Mouse (Mus musculus): ENCODE measurements at regions not wholly inside any gene's neighbourhood (a gene's known extent, or its start where the extent isn't known, plus 50 kb on each side); places are given as distances from the start of the nearest gene placed in this dataset.
"Not testable (repeated sequence)": the region's sequence is repeated elsewhere in the genome, so short reads cannot be mapped to it uniquely, and the experiment has no call there.

DNA sequence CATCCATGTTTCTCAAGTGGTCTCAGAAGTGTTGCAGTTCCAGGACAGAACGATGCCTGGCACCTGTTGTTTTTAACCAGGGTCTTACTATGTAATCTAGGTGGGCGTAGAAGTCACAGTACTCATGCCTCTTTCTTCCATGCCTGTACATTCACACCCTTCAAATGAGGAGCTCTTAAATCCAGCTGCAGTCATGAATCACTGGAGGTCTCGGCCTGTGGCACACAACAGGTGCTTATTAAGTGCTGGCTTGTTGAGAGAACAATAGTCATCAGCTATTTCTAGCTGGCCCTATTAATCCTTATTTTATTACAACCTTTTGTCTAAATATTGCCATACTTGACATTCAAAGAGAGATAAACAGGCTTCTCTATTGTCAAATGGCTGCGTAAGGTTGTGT is 157.8 kb downstream of the Ube2e3 start:
- ATAC-seq: no peak

DNA sequence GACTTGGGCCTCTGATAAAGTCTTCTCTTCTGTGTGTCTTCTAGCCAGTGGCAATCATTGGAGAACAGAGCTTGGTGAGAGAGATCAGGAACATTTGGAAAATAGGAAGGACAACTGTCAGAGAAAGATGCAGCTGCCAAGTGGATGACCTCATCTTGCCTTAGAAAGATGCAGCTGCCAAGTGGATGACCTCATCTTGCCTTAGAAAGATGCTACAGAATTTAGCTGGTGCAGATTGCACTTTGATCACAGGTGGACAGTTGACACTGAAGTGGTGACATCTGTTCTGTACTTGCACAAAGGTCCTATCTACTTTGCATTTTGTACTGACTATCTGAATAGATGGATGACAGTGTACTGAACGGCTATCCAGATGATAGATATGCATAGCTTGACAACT is 163.1 kb downstream of the Ube2e3 start:
- ATAC-seq: no peak

DNA sequence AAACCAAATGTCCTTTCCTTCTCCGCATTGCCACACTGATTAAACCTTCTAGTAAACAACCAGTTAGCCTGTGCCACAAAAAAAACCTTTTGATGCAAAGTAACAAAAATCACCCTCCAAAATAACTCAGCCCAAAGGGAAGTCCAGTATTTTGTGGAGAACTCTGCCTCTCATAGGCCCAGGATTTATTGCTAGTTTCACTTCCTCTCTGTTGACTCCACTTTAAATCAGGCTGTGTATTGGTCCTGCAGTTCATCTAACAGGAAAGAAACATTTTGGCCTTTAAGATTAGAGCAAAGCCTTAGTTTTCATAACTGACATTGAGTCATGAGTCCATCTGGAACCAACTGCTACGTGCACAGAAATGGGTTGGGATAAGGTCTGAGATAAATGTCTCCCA is 168.4 kb downstream of the Ube2e3 start:
- ATAC-seq: peak; percentile 34

DNA sequence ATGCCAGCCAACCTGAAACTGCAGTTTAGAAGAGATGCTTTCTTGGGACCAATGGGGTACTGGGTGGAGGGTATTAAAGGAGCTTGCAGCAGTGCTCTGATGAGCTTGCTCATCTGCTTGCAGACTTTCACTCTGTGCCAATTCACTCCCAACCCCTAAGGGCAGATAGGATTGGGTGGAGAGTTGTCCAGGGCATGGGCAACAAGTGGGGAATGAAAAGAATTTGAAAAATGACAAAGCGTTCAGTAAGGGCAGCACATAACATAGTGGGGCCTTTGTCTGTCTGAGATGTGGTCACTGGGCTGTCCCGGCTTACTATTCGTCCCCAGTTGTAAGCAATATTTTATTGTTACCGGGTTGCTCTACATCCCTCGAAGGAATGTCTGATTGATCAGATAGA is 170.7 kb downstream of the Ube2e3 start:
- no peak for ATAC-seq

DNA sequence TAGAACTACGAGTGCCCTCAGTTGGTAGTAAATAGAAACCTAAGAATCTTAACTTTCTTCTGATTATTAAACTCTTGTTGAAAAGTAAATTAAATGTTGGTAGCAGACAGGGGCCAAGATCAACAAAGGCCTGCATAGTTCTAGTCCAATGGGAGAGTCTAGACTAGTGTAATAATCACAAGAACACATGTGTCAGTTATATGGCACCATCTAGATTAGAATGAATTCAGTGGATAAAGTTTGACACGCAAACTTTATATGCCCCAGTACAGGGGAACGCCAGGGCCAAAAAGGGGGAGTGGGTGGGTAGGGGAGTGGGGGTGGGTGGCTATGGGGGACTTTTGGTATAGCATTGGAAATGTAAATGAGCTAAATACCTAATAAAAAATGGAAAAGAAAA is 176.9 kb downstream of the Ube2e3 start:
- not testable (repeated sequence) for ATAC-seq

DNA sequence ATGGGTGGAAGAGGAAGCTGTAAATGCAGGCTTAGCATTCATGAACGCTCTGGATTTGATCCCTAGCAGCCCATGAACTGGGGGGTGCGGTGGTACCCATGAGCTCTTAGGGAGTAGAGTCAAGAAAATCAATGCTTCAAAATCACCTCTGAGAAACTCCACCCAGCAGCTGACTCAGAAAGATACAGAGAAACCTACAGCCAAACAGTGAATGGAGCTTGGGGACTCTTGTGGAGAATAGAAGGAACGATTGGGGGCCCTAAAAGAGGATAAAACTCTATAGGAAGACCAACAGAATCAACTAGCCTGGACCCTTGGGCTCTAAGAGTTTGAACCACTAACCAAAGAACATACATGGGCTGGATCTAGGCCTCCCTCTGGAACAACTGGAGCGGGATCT is 177.6 kb downstream of the Ube2e3 start:
- no peak for ATAC-seq

DNA sequence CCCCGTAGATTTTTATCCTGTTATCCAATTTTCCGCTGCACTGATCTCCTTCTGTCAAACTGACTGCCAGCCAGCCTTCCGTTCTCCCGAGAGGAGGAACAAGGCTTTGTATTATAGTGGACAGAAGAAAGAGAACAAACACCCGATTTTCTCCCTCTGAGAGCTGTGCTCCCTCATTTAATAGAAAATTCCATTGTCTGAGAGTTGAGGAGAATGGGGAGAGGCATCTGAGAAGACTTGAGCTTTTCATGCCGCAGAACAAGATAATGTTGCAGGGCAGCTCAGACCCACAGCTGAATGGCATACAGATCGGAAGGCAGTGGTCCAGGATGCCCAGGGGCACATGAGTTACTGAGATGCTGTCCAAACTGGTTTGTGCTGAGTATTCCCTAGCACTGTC is 180.1 kb downstream of the Ube2e3 start:
- ATAC-seq: no peak

DNA sequence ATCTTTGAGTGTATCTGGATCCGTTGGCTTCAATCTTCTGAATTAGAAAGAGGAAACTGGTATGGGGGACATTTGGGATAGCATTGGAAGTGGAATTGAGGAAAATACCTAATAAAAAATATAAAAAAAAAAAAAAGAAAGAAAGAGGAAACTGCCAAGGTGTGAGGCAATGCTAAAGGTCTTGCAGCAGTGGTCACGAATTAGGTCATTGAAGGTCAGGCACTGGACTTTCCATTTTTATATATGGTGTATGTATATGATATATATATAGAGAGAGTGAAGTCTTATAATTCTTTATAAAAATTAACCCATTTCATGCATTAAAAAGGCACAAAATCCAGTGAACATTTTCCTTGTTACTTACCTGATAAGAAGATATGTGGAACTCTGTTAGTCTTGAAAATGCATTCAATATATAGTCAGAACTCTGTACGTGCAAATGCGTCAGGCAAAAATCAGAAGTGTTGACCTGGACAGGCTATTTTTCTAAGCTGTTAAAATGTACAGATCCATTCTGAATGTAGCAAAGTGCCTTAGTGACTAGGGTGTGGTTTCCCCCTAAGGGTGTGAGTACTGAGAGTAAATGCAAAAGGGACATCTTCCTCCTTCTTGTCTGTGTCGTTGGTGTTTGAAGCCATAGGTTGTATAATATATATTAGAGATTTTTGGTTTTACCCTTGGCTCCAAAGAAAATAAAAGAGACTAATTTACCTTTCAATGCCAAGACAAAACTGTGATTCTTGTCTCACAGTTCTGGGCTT is 181.0 kb downstream of the Ube2e3 start:
- no peak for ATAC-seq

DNA sequence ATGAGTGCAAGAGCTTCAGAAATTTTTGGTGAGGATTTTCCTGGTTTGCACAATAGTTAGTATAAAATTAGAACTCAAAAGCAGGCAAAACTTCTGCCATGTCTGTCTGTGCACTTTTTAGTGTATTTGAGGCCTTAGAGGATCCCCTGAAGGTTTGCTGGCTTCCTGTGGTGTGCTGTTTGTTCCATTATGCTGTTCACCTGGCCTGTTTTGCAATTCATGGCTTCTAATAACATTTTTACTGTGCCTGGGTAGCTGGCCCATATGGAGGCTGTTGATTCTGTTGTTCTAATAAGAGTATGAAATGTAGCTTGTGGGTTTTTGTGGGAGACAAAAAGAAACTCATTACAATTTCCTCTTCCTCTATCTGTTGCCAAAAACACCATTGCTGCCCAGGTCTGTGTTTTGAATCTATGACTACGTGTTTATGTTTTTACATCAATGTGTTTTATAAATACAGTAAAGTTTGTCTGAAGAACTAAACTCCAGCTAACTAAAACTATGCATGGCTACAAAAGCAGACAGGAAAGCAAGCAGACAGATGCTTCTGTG is 182.6 kb downstream of the Ube2e3 start:
- peak; percentile 75 for ATAC-seq

DNA sequence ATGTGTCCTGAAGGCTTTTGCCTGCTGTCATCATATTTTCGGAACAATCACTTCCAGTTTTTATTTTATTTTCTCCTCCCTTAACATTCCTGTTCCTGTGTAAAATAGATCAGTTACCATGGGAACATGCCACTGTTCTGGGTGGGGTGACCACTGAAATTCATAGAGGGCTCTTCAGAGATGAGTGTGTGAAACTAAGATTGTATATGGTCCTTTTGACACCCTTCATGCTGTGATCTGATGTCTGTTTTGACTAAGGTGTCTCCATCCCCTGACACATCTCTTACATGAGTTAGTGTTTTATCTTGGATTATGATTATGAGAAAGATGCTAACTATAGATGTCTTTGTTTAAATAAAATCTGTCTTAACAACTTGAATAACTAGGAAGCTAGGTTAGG is 184.3 kb downstream of the Ube2e3 start:
- no peak for ATAC-seq

DNA sequence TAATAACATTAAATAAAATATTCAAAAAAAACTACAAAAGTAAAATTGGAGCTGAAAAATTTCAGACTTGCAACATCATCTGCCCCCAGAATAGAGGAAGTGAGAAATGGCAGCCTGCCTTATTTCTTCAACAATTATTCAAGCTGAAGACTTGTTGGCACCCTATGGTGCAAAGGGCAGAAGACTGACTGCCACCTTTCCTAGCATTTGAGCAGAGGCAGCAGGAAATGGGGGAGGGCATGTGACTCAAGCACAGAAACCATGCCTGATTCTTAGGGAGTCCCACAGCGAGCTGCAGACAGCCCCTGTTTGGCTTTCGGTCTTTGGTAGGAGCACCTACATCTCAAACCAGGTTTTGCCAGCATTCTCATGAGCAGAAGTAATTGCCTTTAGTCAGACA is 188.2 kb downstream of the Ube2e3 start:
- peak; percentile 82 for ATAC-seq

DNA sequence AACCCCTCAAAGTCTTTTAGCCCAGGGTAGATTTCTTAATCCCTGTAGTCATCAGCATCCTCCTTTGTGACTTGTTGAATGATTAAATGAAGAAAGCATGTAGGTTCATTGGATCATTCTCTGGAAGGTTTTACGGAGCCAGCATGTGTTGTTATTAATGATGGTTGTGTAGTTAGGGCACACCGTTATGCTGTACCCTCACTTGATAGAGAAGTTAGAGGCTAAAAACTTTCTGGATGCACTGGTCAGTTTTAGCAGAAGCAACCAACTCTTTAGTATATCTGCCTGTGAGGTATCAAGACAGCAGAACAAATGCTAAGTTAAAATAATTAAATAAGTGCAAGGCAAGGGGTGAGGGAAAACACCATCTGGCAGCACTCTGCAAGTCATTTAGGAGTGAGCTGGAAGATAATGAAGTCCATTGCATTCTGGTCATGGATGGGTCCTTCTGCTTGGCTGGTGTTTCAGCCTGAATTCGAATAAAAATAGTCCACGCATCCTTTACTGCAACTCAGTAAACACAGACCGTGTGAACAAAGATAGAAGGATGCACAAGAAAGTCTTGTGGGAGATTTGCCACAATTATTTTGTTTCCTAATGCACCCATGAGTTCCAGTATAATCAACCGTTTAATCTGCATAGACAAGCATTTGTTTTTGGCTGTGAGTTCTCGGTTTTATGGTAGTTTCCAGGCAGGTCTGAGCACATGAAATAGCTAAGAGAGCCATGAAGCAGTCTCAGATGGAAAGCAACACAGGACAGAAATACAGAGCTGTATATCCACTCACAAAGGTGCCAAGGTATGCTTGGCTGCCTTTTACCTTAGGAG is 191.4 kb downstream of the Ube2e3 start:
- no peak for ATAC-seq

DNA sequence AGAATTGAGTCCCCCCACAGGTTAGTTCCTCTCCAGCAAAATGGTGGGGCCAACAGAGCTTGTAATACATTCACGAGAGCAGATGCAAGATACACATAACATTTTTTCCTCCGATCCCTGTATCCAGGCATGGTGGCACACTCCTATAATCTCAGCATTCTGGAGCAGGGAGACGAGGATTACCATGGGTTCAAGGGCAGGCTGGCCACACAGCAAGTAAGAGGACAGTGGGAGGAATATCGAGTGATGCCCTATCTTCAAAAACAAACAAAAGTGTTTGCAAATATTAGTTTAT is 192.0 kb downstream of the Ube2e3 start:
- no peak for ATAC-seq

DNA sequence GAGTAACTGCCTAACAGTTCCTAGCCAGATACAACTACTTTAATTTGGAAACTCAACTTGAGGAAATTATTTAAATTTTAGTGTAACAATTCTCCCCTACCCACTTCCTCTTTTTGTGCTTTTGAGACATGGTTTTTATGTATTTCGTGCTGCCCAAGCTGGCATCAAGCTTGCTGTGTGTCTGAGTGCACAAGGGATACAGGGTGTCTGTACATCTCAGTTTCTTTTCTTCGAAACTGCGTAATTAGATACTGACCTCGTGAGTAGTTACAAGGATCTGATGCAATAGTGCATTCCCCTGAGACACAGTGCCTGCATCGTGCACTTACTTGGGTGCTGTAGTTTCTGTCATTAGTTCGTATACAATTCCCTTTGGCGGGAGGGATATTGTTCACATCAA is 192.4 kb downstream of the Ube2e3 start:
- peak; percentile 34 for ATAC-seq

DNA sequence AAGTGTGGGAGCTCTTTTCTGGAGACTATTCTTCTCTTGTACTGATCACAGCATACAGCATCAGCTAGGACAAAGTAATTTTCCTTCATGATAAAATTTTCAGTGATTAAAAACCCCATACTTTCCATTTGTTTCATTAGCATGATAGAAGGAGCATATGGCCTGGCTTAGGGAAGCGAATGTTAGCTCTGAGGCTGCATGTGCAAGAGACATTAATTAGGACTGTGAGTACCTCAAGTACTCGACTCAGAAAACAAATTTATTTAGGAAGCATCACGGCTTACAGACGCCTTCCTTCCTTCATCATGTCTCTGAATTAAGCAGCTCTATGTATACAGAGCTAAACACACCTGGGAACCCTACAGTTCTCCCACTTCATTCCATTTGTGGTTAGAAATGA is 193.6 kb upstream of the Itga4 start:
- no peak for ATAC-seq

DNA sequence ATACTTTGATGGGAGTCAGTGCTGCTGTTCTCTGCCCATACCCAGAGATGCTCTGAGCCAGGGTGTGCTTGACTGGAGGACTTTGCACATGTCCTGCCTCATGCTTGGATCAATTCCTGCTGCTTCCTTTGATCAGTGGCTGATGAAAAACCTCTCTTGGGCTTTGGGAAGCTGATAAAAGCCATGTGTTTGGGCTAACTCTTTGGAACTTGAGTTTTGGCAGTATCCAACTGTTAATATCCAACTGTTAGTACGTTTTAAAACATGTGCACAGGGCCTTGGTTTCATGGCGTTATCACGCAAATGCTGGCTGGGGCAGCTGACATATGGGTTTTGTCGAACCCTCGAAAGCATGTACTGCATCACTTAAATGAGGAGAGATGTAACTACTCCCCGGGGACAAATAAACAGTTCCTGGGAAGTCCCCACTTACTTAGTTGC is 193.0 kb upstream of the Itga4 start:
- no peak for ATAC-seq

DNA sequence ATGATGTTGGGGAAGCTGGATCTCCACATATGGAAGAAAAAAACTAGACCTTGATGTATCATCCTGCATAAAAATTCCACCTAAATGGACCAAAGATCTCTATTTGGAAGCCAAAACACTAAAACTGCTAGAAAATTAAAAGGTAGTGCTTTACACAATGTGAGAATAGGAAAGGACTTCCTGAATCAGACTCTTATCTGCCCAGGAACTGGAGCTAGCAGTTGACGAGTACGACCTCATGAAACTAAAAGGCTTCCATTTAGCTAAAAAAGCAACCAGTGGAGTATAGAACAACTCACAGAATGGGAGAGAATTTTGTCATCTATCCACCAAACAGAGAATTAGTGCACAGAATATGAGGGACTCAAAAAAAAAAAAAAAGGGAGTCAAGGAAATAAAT is 191.6 kb upstream of the Itga4 start:
- no peak for ATAC-seq

DNA sequence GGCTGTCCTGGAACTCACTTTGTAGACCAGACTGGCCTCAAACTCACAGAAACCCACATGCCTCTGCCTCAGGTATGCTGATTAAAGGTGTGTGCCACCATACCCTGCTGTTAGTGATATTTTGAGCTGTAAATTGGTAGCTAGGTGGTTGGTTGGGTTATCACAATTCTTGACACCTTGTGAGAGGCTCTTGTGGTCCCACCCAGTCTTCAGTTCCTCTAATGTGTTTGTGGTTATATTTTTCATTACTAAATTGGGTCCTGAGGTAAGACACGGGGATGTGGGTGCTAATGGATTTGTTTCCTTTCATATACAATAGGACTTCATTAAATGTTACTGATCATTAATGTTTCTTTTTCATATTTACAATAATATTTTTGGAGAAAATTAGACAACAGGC is 189.9 kb upstream of the Itga4 start:
- ATAC-seq: no peak

DNA sequence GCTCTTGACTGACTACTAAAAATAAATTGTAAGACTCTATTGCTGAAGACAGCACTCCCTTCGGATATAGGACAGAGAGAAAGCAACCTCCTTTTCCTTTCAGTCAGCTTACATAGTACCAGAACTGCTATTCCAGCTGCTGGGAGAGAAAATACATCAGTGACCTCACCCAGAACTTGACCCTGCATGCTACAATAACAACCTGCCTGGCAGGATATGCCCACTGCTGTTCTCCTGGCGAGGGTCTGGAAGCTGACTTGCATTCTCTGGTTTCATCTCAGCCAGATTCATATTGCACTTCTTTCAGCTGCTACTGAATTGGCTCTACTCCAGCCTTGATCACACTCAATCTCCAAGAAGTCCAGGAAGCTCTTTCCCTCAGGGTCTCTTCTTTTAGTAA is 179.1 kb upstream of the Itga4 start:
- no peak for ATAC-seq

DNA sequence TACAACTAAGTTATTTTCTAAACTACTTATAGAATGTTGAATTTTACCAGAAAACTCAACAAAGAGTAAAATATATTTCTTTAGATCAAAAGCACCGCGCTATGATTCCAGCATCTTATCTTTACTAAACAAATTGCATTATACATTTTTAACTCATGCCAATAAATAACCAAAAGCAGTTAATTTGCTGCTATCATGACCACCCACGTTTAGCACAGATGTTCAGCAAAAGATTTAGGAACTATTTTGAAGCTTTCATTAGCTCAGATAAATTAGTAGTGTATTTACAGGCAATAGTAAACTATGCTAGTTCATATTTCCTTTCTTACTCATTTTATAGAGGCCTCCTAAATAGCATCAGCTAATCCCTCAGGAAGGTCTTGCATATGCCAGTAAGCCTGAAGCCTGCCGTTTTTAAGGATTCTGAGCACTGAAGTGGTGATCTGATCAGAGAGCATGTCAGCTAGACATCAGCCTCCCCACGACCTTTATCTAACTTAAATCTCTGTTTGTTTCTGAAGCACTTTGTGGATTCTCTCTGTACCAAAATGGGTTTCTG is 176.3 kb upstream of the Itga4 start:
- no peak for ATAC-seq

DNA sequence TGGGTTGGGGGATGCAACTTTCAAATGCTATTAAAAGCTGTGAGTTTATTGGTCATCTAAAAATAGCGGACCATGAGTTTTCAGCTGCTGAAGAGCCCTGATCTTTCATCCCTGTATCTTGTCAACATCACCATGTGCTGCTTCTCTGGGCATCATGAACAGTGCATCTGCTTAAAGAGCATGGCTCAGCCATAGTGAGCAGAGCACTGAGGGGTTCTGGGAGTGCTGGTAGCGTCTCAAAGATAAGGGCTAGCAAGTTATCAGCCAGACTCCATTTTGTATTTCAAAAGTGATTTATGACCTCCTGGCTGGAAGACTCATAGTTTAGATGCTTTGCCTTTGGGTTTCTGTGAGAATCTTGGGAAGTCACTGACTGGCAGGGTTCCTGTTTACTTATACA is 173.5 kb upstream of the Itga4 start:
- no peak for ATAC-seq

DNA sequence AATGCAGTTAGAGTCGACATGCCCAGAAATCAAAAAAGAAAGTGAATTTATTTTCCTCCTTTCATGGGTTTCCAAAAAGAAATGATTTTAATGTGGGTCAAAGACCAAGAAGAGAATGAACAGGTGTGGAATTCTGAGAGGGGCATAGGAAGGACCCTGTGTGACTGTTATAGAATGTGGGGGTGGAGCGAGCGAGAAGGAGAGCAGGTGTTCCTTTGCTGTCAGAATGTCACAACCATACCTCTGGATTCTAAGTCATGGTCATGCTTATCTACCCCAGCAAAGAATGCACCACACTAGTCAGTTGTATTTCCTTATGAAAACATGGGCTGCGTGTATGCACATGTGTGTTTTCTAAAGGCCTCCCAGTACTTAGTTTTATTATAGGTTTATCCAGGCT is 168.9 kb upstream of the Itga4 start:
- no peak for ATAC-seq

DNA sequence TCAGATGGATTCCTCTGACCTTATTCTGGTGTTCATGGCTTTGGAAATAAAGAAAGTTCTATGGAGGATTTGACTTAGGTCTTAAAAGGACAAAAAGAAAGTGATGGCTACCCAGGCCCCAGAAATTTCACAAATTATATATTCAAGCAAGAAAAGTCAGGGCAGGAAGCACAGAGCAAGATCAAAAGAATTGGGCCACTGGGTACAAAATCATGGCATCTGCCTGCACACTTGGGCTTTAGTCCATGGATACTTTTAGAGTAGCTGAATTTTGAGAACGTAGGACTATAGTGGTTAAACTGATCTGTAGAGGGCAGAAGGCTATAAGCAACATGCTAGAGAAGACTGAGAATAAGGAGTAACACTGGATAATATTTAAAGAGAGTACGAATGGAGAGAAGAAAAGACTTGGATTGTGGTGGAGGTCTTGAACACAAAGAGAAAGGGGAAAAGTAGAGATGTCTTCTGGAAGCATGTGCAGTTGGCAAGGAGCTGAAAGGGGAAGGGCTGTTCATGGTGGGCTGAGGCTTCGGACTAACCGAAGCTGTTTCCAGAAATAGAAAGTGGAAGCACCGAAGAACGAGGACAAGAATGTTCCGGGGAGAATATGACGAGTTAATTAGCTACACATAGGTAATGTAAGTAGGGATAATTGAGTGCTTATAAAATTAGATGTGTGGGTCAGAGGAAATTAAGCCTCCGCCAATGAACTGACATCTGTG is 168.2 kb upstream of the Itga4 start:
- peak; percentile 64 for ATAC-seq
